Mouse (Mus musculus) intestine, embryonic 16.5 days (tissue): ENCODE results near the gene Slc25a34. TPM values are rescaled to one million over a fixed set of nuclear protein-coding genes. Genes with fewer than 3 reads are reported as not detected.

Source experiments
- ATAC-seq: fragments of 200-750 bp; cut with Nextera tagmentation; 2 replicates; pipeline ENCODE4 v1.8.0; 2017; ENCODE audit warnings: moderate TSS enrichment, moderate library complexity
- H3K27ac ChIP-seq: fragments of 300-500 bp; sonication (generic); 2 replicates; pipeline ENCODE4 v1.5.1; 2014; ENCODE audit warnings: mild to moderate bottlenecking, low read length
- H3K27me3 ChIP-seq: fragments of 300-500 bp; sonication (generic); replicated peaks from 2 replicates; pipeline ENCODE4 v1.6.1; 2014; ENCODE audit warnings: low read length, control low read depth, mixed read lengths; ENCODE audit not compliant: control insufficient read depth, insufficient read depth
- H3K36me3 ChIP-seq: fragments of 300-500 bp; sonication (generic); 2 replicates; pipeline ENCODE4 v1.6.1; 2014; ENCODE audit warnings: low read length, control low read depth; ENCODE audit not compliant: control insufficient read depth, insufficient read depth
- H3K4me1 ChIP-seq: fragments of 300-500 bp; sonication (generic); 2 replicates; pipeline ENCODE4 v1.6.1; 2014; ENCODE audit warnings: low read length, control low read depth, mixed read lengths; ENCODE audit not compliant: control insufficient read depth, insufficient read depth
- H3K4me2 ChIP-seq: fragments of 300-500 bp; sonication (generic); 2 replicates; pipeline ENCODE4 v1.6.1; 2014; ENCODE audit warnings: low read depth, low read length, control low read depth
- H3K4me3 ChIP-seq: fragments of 300-500 bp; sonication (generic); 2 replicates; pipeline ENCODE4 v1.5.1; 2014; ENCODE audit warnings: mild to moderate bottlenecking, low read length
- H3K9ac ChIP-seq: fragments of 300-500 bp; sonication (generic); 2 replicates; pipeline ENCODE4 v1.6.1; 2014; ENCODE audit warnings: low read depth, low read length
- H3K9me3 ChIP-seq: fragments of 300-500 bp; sonication (generic); 2 replicates; pipeline ENCODE4 v1.6.1; 2016; ENCODE audit warnings: low read length, control low read depth; ENCODE audit not compliant: control insufficient read depth
- WGBS: fragments of 180-500 bp; shearing (Covaris S2); extraction: QIAGEN DNeasy Blood & Tissue Kit; methylation state at CpG from one replicate; pipeline ENCODE4 v1.1.7; 2014; 5-methylcytosine and 5-hydroxymethylcytosine counted together
- polyA plus RNA-seq: library from polyadenylated mRNA; unstranded; fragments of >200 nt; fragmentation: Nextera tagmentation; extraction: Ambion mirVana; gene quantifications from 2 replicates; pipeline ENCODE4 v1.2.1, GENCODE M21; 2015

Gene Slc25a34
- polyA plus RNA-seq, 1 experiment from 2014 or later, result 7.4 TPM

GRCm38 (mm10) chr4:141609538-141609937, 14.1 kb downstream of the Slc25a34 start:
- Histone ChIP-seq H3K4me3 (no peak overlapping the region), H3K27me3 (no peaks in the 10 kb centered on the region), H3K4me2 (no peak overlapping the region), H3K36me3 (no peaks in the 10 kb centered on the region), H3K4me1 (peaks cover 2% of the 10 kb centered on the region), H3K9me3 (no peaks in the 10 kb centered on the region), H3K9ac (no peak overlapping the region), H3K27ac (no peak overlapping the region)
- 73% methylated on average over 6 of the region's 6 CpGs for WGBS
- no peak for ATAC-seq

GRCm38 (mm10) chr4:141605861-141606260, 17.8 kb downstream of the Slc25a34 start, which contains the start of gene Fblim1:
TSS of gene Fblim1 (minus strand) at chr4:141606096.
- ATAC-seq, result no peak
- H3K4me3 ChIP-seq, result no peak within 1 kb of the TSS
- H3K4me1 ChIP-seq, result peaks cover 14% of the 10 kb centered on the region
- 0 out of 2 replicates have a peak within 1 kb of the TSS, but pooled peaks have one; percentile 70 for H3K27ac ChIP-seq
- no peaks in the 10 kb centered on the region for H3K9me3 ChIP-seq
- no peak within 1 kb of the TSS for H3K9ac ChIP-seq
- WGBS, result 79% methylated on average over 11 of the region's 11 CpGs
- no peak within 1 kb of the TSS for H3K4me2 ChIP-seq
- H3K27me3 ChIP-seq, result no peaks in the 10 kb centered on the region
- no peaks in the 10 kb centered on the region for H3K36me3 ChIP-seq

- Histone ChIP-seq H3K9me3 (no peaks in the 10 kb centered on the region), H3K4me1 (peaks cover 17% of the 10 kb centered on the region), H3K4me2 (no peak overlapping the region), H3K27ac (no peak overlapping the region), H3K9ac (no peak overlapping the region), H3K27me3 (no peaks in the 10 kb centered on the region), H3K36me3 (no peaks in the 10 kb centered on the region), H3K4me3 (no peak overlapping the region)
- 89% methylated on average over 5 of the region's 5 CpGs for WGBS
- ATAC-seq, result no peak
Measured at GRCm38 (mm10) chr4:141605421-141605820, 18.2 kb downstream of the Slc25a34 start.

GRCm38 (mm10) chr4:141604493-141604892, 19.1 kb downstream of the Slc25a34 start:
- H3K9me3 ChIP-seq, result no peaks in the 10 kb centered on the region
- ATAC-seq, result no peak
- peak overlapping the region; percentile 42; the same call in 1 of the 2 replicates for H3K9ac ChIP-seq
- peaks cover 24% of the 10 kb centered on the region for H3K4me1 ChIP-seq
- no peaks in the 10 kb centered on the region for H3K27me3 ChIP-seq
- H3K4me3 ChIP-seq, result no peak overlapping the region
- WGBS, result 37% methylated on average over 8 of the region's 8 CpGs
- no peak overlapping the region for H3K4me2 ChIP-seq
- no peaks in the 10 kb centered on the region for H3K36me3 ChIP-seq
- peak overlapping the region; percentile 70 for H3K27ac ChIP-seq

- WGBS, result 72% methylated on average over 4 of the region's 4 CpGs
- no peaks in the 10 kb centered on the region for H3K36me3 ChIP-seq
- no peak for ATAC-seq
- H3K4me2 ChIP-seq, result no peak overlapping the region
- peaks cover 24% of the 10 kb centered on the region for H3K4me1 ChIP-seq
- no peak overlapping the region for H3K4me3 ChIP-seq
- peak overlapping the region; percentile 42; the same call in 1 of the 2 replicates for H3K9ac ChIP-seq
- no peaks in the 10 kb centered on the region for H3K27me3 ChIP-seq
- peak overlapping the region; percentile 70; the same call in 1 of the 2 replicates for H3K27ac ChIP-seq
- H3K9me3 ChIP-seq, result no peaks in the 10 kb centered on the region
Measured at GRCm38 (mm10) chr4:141603921-141604320, 19.7 kb downstream of the Slc25a34 start.

GRCm38 (mm10) chr4:141602523-141603223, 20.9 kb downstream of the Slc25a34 start:
- no peak overlapping the region for H3K4me3 ChIP-seq
- no peak overlapping the region for H3K4me2 ChIP-seq
- H3K4me1 ChIP-seq, result peaks cover 31% of the 10 kb centered on the region
- no peak overlapping the region for H3K27ac ChIP-seq
- ATAC-seq, result no peak
- H3K27me3 ChIP-seq, result no peaks in the 10 kb centered on the region
- no peaks in the 10 kb centered on the region for H3K36me3 ChIP-seq
- WGBS, result 69% methylated on average over 11 of the region's 11 CpGs
- H3K9me3 ChIP-seq, result no peaks in the 10 kb centered on the region
- H3K9ac ChIP-seq, result no peak overlapping the region

- H3K4me1 ChIP-seq, result peaks cover 38% of the 10 kb centered on the region
- H3K9ac ChIP-seq, result peak overlapping the region; percentile 31; the same call in 1 of the 2 replicates
- H3K27me3 ChIP-seq, result no peaks in the 10 kb centered on the region
- H3K27ac ChIP-seq, result no peak overlapping the region
- peak overlapping the region; percentile 16; the same call in 1 of the 2 replicates for H3K4me3 ChIP-seq
- ATAC-seq, result no peak
- 0 out of 2 replicates have a peak overlapping the region, but pooled peaks have one; percentile 6 for H3K4me2 ChIP-seq
- no peaks in the 10 kb centered on the region for H3K9me3 ChIP-seq
- 71% methylated on average over 12 of the region's 12 CpGs for WGBS
- no peaks in the 10 kb centered on the region for H3K36me3 ChIP-seq
Measured at GRCm38 (mm10) chr4:141601148-141601862, 22.3 kb downstream of the Slc25a34 start.

GRCm38 (mm10) chr4:141600364-141600763, 23.3 kb downstream of the Slc25a34 start:
- H3K4me2 ChIP-seq, result peak overlapping the region; percentile 82
- peak overlapping the region; percentile 86 for H3K9ac ChIP-seq
- H3K9me3 ChIP-seq, result no peaks in the 10 kb centered on the region
- no peaks in the 10 kb centered on the region for H3K27me3 ChIP-seq
- no peaks in the 10 kb centered on the region for H3K36me3 ChIP-seq
- H3K4me1 ChIP-seq, result peaks cover 44% of the 10 kb centered on the region
- no peak for ATAC-seq
- H3K4me3 ChIP-seq, result no peak overlapping the region
- WGBS, result 36% methylated on average over 6 of the region's 6 CpGs
- peak overlapping the region; percentile 91 for H3K27ac ChIP-seq
